Comparison of ENCODE assay signal across 8 mouse cellular contexts in the genomic region with DNA sequence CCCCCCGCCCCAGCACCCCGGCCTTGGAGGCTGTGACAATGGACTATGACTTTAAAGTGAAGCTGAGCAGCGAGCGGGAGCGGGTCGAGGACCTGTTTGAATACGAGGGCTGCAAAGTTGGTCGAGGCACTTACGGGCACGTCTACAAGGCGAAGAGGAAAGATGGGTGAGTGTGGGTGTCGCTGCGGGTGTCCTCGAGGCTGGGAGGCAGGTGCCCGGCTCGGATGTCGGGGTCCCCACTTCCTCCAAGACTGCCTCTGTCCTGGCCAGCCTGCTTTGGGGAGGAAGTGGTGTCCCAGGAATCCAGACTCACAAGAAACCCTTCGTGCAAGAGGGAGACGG. TPM values are rescaled to one million over a fixed set of nuclear protein-coding genes. Genes with fewer than 3 reads are reported as not detected.
DNase-seq lines count a peak whose midpoint lies in the region; ATAC-seq and TF ChIP-seq lines count a peak whose summit lies in the region.

No protein-coding gene starts in this region.

- TF ChIP-seq CTCF in lung, adult 2 months (IDR thresholded peaks at IDR 0.05; ENCODE audit: insufficient read depth, low read length) = no peak
- TF ChIP-seq CTCF in bone marrow macrophage, adult 2 months (IDR thresholded peaks at IDR 0.05; ENCODE audit: low read depth, low read length) = no peak
- no peak for TF ChIP-seq CTCF in lung, postnatal 0 days (IDR thresholded peaks at IDR 0.05)

- peak; percentile 40 for ATAC-seq in forebrain, embryonic 12.5 days (ENCODE audit: low FRiP score)
- ATAC-seq in intestine, embryonic 16.5 days = peak; percentile 43
- no peak; the same call in 1 of the 2 replicates for ATAC-seq in lung, postnatal 0 days

- peak overlapping the region; percentile 62 for H3K4me2 ChIP-seq in forebrain, embryonic 12.5 days
- H3K4me2 ChIP-seq in intestine, embryonic 16.5 days (ENCODE audit: low read depth, low read length) = peak overlapping the region; percentile 68
- H3K4me2 ChIP-seq in lung, postnatal 0 days (replicated peaks; ENCODE audit: low read depth, low read length) = peak overlapping the region; percentile 88

- peak overlapping the region; percentile 99 for H3K27ac ChIP-seq in bone marrow macrophage, adult 2 months (ENCODE audit: insufficient read depth, low read depth, low read length)
- H3K27ac ChIP-seq in forebrain, embryonic 12.5 days = peak overlapping the region; percentile 99
- H3K27ac ChIP-seq in intestine, embryonic 16.5 days (ENCODE audit: low read length) = peak overlapping the region; percentile 99
- peak overlapping the region; percentile 88 for H3K27ac ChIP-seq in lung, postnatal 0 days (ENCODE audit: low read length)

- H3K4me3 ChIP-seq in lung, adult 2 months (replicated peaks; ENCODE audit: extremely low read depth, low read depth, low read length) = peak overlapping the region; percentile 94
- H3K4me3 ChIP-seq in bone marrow macrophage, adult 2 months (ENCODE audit: insufficient read depth, low read length) = peak overlapping the region; percentile 90
- peak overlapping the region; percentile 95 for H3K4me3 ChIP-seq in forebrain, embryonic 12.5 days (replicated peaks)
- peak overlapping the region; percentile 69 for H3K4me3 ChIP-seq in intestine, embryonic 16.5 days (ENCODE audit: low read length)
- peak overlapping the region; percentile 75 for H3K4me3 ChIP-seq in lung, postnatal 0 days (ENCODE audit: low read depth, low read length)

- TF ChIP-seq POLR2A in lung, adult 2 months (IDR thresholded peaks at IDR 0.05; ENCODE audit: borderline replicate concordance, extremely low read depth, low read depth, low read length) = no peak
- TF ChIP-seq POLR2A in bone marrow macrophage, adult 2 months (IDR thresholded peaks at IDR 0.05; ENCODE audit: borderline replicate concordance, low read depth, low read length) = no peak

- peak; percentile 46 for DNase-seq in lung, adult 2 months
- no peak for DNase-seq in lung, postnatal 25 days (ENCODE audit: low spot score)
- peak; percentile 36 for DNase-seq in lung, postnatal 0 days (ENCODE audit: low spot score)
- peak; percentile 25 for DNase-seq in right cerebral cortex, postnatal 14 days
- DNase-seq in adrenal gland, adult 18-20 months (ENCODE audit: low spot score in 2 of 2) = no peak

- H3K9me3 ChIP-seq in forebrain, embryonic 12.5 days = no peaks in the 10 kb centered on the region
- H3K9me3 ChIP-seq in intestine, embryonic 16.5 days (ENCODE audit: control insufficient read depth, low read length) = no peaks in the 10 kb centered on the region
- no peaks in the 10 kb centered on the region for H3K9me3 ChIP-seq in lung, postnatal 0 days (ENCODE audit: low read length)

- no peak for TF ChIP-seq EP300 in lung, postnatal 0 days (IDR thresholded peaks at IDR 0.05)

- no peaks in the 10 kb centered on the region for H3K27me3 ChIP-seq in forebrain, embryonic 12.5 days
- no peaks in the 10 kb centered on the region for H3K27me3 ChIP-seq in intestine, embryonic 16.5 days (replicated peaks; ENCODE audit: control insufficient read depth, insufficient read depth, low read length)
- no peaks in the 10 kb centered on the region for H3K27me3 ChIP-seq in lung, postnatal 0 days (replicated peaks; ENCODE audit: insufficient read depth, low read length)

- H3K4me1 ChIP-seq in lung, adult 2 months (ENCODE audit: control insufficient read depth, insufficient read depth, low read length) = peaks cover 9% of the 10 kb centered on the region
- H3K4me1 ChIP-seq in bone marrow macrophage, adult 2 months (ENCODE audit: control insufficient read depth, insufficient read depth, low read length) = peaks cover 15% of the 10 kb centered on the region; the same call in 1 of the 2 replicates
- H3K4me1 ChIP-seq in forebrain, embryonic 12.5 days = peaks cover 20% of the 10 kb centered on the region
- peaks cover 8% of the 10 kb centered on the region for H3K4me1 ChIP-seq in intestine, embryonic 16.5 days (ENCODE audit: control insufficient read depth, insufficient read depth, low read length)
- peaks cover 2% of the 10 kb centered on the region; the same call in 1 of the 2 replicates for H3K4me1 ChIP-seq in lung, postnatal 0 days (ENCODE audit: insufficient read depth, low read depth, low read length)

- no peaks in the 10 kb centered on the region for H3K36me3 ChIP-seq in forebrain, embryonic 12.5 days (replicated peaks)
- H3K36me3 ChIP-seq in intestine, embryonic 16.5 days (ENCODE audit: control insufficient read depth, insufficient read depth, low read length) = no peaks in the 10 kb centered on the region
- H3K36me3 ChIP-seq in lung, postnatal 0 days (ENCODE audit: insufficient read depth, low read length) = no peaks in the 10 kb centered on the region

- under 1% methylated on average over 19 of the region's 19 CpGs for WGBS in lung, adult 2 months
- WGBS in forebrain, embryonic 12.5 days = 0% methylated on average over 19 of the region's 19 CpGs
- 0% methylated on average over 19 of the region's 19 CpGs for WGBS in intestine, embryonic 16.5 days
- WGBS in lung, postnatal 0 days = under 1% methylated on average over 17 of the region's 19 CpGs

- H3K9ac ChIP-seq in forebrain, embryonic 12.5 days = peak overlapping the region; percentile 92
- peak overlapping the region; percentile 82 for H3K9ac ChIP-seq in intestine, embryonic 16.5 days (ENCODE audit: low read depth, low read length)
- peak overlapping the region; percentile 70 for H3K9ac ChIP-seq in lung, postnatal 0 days (replicated peaks; ENCODE audit: low read depth)

RNA-seq across cellular contexts. Expression of a gene that starts 0.6 kb away (rescaled TPM):
- polyA plus RNA-seq in lung, adult 2 months (2012; rRNA removed) = 28.4 and 33.8 TPM in 2 replicates
- polyA plus RNA-seq in bone marrow macrophage, adult 2 months (2012; ENCODE audit: insufficient read depth, insufficient read length, missing spikeins) = 25.3 and 28.5 TPM in 2 replicates
- 28.3 and 33.4 TPM in 2 replicates for polyA plus RNA-seq in forebrain, embryonic 12.5 days (2016; fragmentation: Nextera tagmentation; extraction: Ambion mirVana)
- 12.2 and 12.9 TPM in 2 replicates for polyA plus RNA-seq in intestine, embryonic 16.5 days (2015; fragmentation: Nextera tagmentation; extraction: Ambion mirVana)
- 12.1 and 12.4 TPM in 2 replicates for polyA plus RNA-seq in lung, postnatal 0 days (2015; fragmentation: Nextera tagmentation; extraction: Ambion mirVana)
- total RNA-seq in adrenal gland, adult 18-20 months (2021) = 10 to 100 TPM; 43.5 to 91.1 TPM

RNA-seq across cellular contexts. Expression of a gene that starts 10.3 kb away (rescaled TPM):
- 15.7 and 25.9 TPM in 2 replicates for polyA plus RNA-seq in lung, adult 2 months (2012; rRNA removed)
- polyA plus RNA-seq in bone marrow macrophage, adult 2 months (2012; ENCODE audit: insufficient read depth, insufficient read length, missing spikeins) = 43.2 TPM in 2 replicates
- polyA plus RNA-seq in forebrain, embryonic 12.5 days (2016; fragmentation: Nextera tagmentation; extraction: Ambion mirVana) = 24.2 and 26.5 TPM in 2 replicates
- polyA plus RNA-seq in intestine, embryonic 16.5 days (2015; fragmentation: Nextera tagmentation; extraction: Ambion mirVana) = 53.0 and 56.0 TPM in 2 replicates
- polyA plus RNA-seq in lung, postnatal 0 days (2015; fragmentation: Nextera tagmentation; extraction: Ambion mirVana) = 42.6 and 44.9 TPM in 2 replicates
- total RNA-seq in adrenal gland, adult 18-20 months (2021) = 10 to 100 TPM; 47.2 to 74.5 TPM

RNA-seq across cellular contexts. Expression of a gene that starts 46.5 kb away (rescaled TPM):
- 0.85 and 0.92 TPM in 2 replicates for polyA plus RNA-seq in lung, adult 2 months (2012; rRNA removed)
- 1.2 and 2.3 TPM in 2 replicates for polyA plus RNA-seq in bone marrow macrophage, adult 2 months (2012; ENCODE audit: insufficient read depth, insufficient read length, missing spikeins)
- not detected in 2 replicates for polyA plus RNA-seq in forebrain, embryonic 12.5 days (2016; fragmentation: Nextera tagmentation; extraction: Ambion mirVana)
- polyA plus RNA-seq in intestine, embryonic 16.5 days (2015; fragmentation: Nextera tagmentation; extraction: Ambion mirVana) = not detected in 2 replicates
- 0.36 TPM in 1 of 2 replicates, not detected in the other for polyA plus RNA-seq in lung, postnatal 0 days (2015; fragmentation: Nextera tagmentation; extraction: Ambion mirVana)
- total RNA-seq in adrenal gland, adult 18-20 months (2021) = under 1 TPM; 0.73 to 0.99 TPM

Comparison
In these comparisons a context has a peak if more than half of its experiments do, and no peak if none do; other contexts are left out.
1. DNase-seq: peak in lung, adult 2 months (single experiment), lung, postnatal 0 days (single experiment) and right cerebral cortex, postnatal 14 days (single experiment); none in lung, postnatal 25 days (single experiment) and adrenal gland, adult 18-20 months (0 of 2).
2. Peak in every context shown above with its lines, with median percentiles within 50 percentile points of each other: H3K4me3 ChIP-seq, H3K27ac ChIP-seq, H3K4me2 ChIP-seq and H3K9ac ChIP-seq.